ENCODE assay signal across 17 mouse cellular contexts in the genomic region with DNA sequence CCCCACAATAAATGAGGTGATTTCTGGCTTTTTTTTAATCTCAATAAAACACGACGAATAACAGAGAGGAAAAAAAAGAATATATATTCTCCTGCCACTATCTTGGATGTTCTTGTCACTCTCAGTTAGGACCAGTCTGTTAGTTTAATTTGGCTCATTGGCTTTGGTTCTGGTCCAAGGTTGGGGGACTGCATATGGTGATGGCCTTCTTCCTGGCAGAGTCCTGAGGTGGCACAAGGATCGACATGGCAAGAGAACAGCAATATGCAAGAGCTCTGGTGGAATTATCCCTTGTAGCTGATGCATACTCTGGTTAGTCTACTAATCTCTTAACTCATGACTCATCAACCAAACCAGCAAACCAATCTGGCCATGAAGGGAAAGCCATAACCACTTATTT. TPM values are rescaled to one million over a fixed set of nuclear protein-coding genes. Genes with fewer than 3 reads are reported as not detected.
"Had no signal": no experiment of that assay in that cellular context is flagged by ENCODE, and none has a peak within 500 bp of the region (broad histone marks: within the 10 kb centered on the region; RNA-seq: fewer than 3 reads in every experiment).

No protein-coding gene starts in this region.

- H3K27me3 ChIP-seq: limb, embryonic 15.5 days; liver, embryonic 12.5 days; lung, embryonic 15.5 days; megakaryocyte, embryonic 14.5 days; midbrain, embryonic 12.5 days had no signal

- ATAC-seq: liver, embryonic 12.5 days; midbrain, embryonic 16.5 days had no signal

- H3K4me3 ChIP-seq: layer of hippocampus, adult 2 months; limb, embryonic 15.5 days; liver, embryonic 12.5 days; lung, embryonic 15.5 days; megakaryocyte, embryonic 14.5 days; midbrain, embryonic 12.5 days had no signal

- H3K9me3 ChIP-seq: limb, embryonic 15.5 days; liver, embryonic 12.5 days; lung, embryonic 15.5 days; megakaryocyte, embryonic 14.5 days; midbrain, embryonic 12.5 days had no signal

- H3K27ac ChIP-seq: layer of hippocampus, adult 2 months; limb, embryonic 15.5 days; liver, embryonic 12.5 days; lung, embryonic 15.5 days; macrophage; midbrain, embryonic 12.5 days; stomach, postnatal 0 days had no signal

- H3K4me2 ChIP-seq: limb, embryonic 15.5 days; liver, embryonic 12.5 days; lung, embryonic 15.5 days; midbrain, embryonic 12.5 days had no signal

- H3K9ac ChIP-seq: limb, embryonic 15.5 days; liver, embryonic 12.5 days; lung, embryonic 15.5 days; midbrain, embryonic 12.5 days had no signal

- H3K36me3 ChIP-seq: limb, embryonic 15.5 days; liver, embryonic 12.5 days; lung, embryonic 15.5 days; midbrain, embryonic 12.5 days had no signal

- H3K4me1 ChIP-seq: limb, embryonic 15.5 days; liver, embryonic 12.5 days; lung, embryonic 15.5 days; megakaryocyte, embryonic 14.5 days; midbrain, embryonic 12.5 days had no signal

- DNase-seq: kidney, postnatal 10 days; kidney, postnatal 4 days; lung, postnatal 14 days; thymus, postnatal 4 days had no signal

RNA-seq across cellular contexts. Expression of gene Spata19, which starts 9.6 kb away (rescaled TPM):
- total RNA-seq: layer of hippocampus, adult 2 months; layer of hippocampus, postnatal 10 days had no signal
- polyA plus RNA-seq: limb, embryonic 11.5 days; limb, embryonic 15.5 days; liver, embryonic 12.5 days; liver, embryonic 16.5 days; lung, embryonic 15.5 days; macrophage; midbrain, embryonic 12.5 days; midbrain, embryonic 16.5 days; neural tube, embryonic 14.5 days; stomach, postnatal 0 days had no signal
